Mouse (Mus musculus) heart, postnatal 36 days (tissue): ENCODE results near the gene Slc35e1. TPM values are rescaled to one million over a fixed set of nuclear protein-coding genes. Genes with fewer than 3 reads are reported as not detected.

ENCODE experiments used
- DNase-seq, 2 experiments: peaks; one replicate each; pipeline ENCODE4 v3.0.0; 2021 to 2022
- intact Hi-C: fragments of 180-260 bp; cut with DNase I; formaldehyde crosslinking; loops from one replicate; pipeline ENCODE4 v1.15.1; 2025
- total RNA-seq, 2 experiments: library from RNA; stranded (reverse); gene quantifications; 2 replicates each; pipeline ENCODE4 v1.2.3; 2021

Slc35e1 gene
- 10 to 100 TPM; 68.5 to 72.2 TPM for total RNA-seq

DNA sequence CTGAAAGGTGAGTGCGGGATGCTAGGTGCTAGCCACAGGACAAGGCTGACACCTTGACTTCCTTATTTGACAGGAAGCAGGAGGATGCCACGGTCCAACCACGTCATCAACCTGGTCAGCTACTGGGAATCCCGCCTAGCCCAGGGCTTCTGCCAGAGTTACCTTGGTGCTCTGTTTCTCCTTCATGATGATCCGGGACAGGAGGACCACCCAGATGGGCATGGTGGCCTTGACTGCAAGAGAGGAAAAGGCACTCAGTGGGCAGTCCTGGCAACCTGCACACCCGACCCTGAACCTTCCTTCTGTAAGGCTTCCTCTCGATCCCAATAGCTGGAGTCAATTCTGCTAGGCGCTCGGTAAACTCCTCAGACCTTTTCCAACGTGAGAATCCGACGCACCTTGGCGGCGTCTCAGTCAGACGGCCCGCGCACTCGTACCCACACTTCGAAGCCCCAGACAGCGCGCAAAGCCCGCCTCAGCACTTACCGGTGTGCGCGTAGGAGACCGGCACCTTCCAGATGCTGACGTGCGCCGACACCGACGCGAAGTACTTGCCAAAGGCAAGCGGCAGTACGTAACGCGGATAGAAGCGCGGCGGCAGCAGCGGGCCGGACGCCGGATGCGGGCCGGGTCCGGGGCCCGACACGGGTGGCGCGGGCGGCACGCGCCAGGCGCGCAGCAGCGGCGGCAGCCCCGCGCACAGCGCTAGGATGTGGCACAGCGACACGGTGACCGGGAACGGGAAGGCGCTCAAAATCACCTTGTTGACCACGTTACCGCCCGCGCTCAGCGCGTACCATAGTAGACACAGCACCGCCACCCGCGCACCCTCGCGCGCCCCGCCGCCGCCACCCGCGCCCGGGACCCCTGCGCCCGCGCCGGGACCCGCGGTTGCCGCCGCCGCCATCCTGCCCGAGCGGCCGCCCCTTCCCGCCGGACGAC, at the start of gene Slc35e1:
TSS of gene Slc35e1 (minus strand) at position 935 of the 942 bp plus-strand sequence.
- intact Hi-C loops: loop anchor here (2.0 to 5.0 kb wide), 3 partner anchors 15 to 70 kb away; partner anchors contain the start of genes Eps15l1 and Med26
- DNase-seq: no peak

DNA sequence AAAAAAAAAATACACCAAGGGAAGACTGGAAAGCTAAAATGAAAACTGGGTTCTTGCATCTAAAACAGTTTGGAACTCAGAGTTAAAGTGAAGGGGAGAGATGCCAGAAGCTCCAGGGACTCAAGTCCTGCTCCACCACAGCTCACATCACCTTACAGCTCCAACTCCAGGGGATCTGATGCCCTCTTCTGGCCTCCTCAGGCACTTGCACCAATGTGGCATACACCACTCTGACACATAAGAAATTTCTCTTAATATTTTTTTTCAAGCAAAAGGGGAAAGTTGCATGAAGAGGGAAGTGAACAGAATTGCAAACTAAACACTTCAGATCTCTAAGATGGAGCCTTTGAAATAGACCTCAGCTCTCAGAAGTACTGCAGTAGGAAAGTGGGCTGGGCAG, 46.8 kb upstream of the Slc35e1 start:
- no peak for DNase-seq

DNA sequence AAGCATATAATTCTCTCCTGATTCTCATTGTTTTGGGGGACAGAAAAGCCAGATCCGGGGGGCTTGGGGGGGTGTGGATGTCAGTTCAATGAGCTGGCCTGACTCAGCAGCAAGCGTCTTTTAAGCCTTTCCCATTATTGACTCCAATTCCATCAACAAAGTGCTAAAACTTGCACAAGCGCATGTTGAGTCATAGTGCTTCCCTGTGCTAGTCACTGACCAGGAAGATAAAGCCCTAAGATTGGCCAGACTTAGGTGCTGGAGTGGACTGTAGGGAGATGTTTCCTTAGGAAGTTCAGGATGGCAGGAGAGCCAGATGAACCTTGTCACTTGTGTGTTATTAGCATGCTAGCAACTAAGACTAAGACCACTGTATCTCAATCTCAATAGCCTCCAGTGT, 42.5 kb upstream of the Slc35e1 start:
- DNase-seq: no peak
- intact Hi-C loops: no loop called here

More for the DNA sequence above, 46.8 kb upstream of the Slc35e1 start:
- intact Hi-C loops: no loop called here

DNA sequence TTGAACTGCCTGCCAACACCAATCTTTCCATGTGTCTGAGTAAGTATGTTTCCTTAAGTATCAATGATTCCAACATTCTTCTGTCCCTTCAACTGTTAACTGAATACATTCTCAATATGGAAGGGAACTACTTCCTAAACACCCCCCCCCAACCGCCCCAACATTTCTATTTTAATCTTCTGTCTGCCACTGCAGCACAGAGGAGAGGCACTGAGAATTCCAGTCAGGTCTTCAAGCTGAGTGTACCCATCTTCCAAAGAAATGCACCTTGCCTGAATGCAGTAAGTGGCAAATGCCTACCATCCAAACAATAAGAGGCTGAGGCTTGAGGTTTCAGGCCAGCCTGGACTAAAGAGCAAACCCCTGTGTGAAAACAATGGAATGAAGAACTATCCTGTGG, 39.7 kb upstream of the Slc35e1 start:
- intact Hi-C loops: no loop called here

DNA sequence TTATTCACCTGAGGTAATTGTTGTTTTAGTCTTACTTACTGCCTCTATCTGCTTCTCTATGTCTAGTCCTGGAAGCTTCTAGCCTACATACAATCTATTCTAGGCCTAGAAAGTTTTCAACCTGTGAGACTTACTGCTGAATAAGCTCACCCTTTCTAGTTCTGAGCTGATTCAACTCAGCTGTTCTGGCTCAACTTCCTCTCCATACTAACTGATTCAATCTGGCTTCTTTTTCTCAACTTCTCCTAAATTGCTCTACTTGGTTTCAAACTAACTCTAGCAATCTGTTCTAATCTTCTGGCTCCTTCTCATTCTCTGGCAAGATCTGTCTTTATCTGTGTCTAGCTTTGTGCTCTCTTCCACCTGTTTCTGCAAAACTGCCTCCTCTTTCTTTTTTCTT, 29.5 kb upstream of the Slc35e1 start:
- DNase-seq: no peak
- intact Hi-C loops: no loop called here

More for the DNA sequence above, 39.7 kb upstream of the Slc35e1 start:
- no peak for DNase-seq

DNA sequence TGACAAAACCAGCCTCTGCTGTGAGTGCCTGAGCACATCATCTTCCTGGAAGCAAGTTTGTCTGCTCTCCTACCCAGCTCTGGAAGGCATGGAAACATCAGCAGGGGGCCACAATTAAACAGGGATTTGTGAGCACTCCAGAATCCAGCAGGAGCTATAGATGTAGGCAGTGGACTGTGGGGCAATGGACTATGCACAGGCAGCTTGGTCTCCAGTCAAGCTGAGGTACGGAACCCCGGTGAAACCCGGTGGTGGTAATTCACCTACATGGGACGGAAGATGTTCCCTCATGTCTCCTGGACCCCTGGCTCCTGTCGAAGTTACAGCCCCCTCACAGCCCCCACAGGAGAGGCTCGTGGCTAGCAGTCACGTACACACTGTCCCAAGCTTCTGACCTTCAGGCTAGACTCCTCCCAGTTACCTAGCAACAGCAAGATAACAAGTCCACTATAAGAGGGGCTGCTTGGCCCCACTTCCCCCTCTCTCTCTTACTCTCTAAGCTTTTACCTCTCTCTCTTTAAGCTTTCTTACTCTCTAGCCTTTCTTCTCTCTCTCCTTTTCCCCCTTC, 25.1 kb upstream of the Slc35e1 start:
- intact Hi-C loops: no loop called here

DNA sequence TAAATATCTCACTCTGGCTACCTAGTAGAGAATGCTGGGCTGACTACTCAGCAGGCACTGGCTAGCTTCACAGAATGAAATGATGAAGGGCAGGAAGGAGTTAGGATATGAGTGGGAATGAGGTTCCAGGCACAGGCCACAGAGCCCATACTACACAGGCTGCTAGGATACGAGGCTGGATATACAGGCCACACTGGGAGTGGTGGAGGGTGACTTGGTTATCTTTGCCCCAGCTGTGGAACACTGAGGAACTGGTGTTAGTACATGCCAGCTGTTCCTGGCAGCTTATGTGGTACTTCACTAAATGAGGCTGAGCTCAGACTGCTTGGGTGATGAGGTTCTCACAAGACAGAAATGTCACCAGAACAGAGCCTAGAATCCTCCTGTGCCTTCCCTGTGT, 20.7 kb upstream of the Slc35e1 start:
- no peak for DNase-seq
- intact Hi-C loops: no loop called here

More for the DNA sequence above, 25.1 kb upstream of the Slc35e1 start:
- peak in 1 of 2 experiments; percentile 22 for DNase-seq

DNA sequence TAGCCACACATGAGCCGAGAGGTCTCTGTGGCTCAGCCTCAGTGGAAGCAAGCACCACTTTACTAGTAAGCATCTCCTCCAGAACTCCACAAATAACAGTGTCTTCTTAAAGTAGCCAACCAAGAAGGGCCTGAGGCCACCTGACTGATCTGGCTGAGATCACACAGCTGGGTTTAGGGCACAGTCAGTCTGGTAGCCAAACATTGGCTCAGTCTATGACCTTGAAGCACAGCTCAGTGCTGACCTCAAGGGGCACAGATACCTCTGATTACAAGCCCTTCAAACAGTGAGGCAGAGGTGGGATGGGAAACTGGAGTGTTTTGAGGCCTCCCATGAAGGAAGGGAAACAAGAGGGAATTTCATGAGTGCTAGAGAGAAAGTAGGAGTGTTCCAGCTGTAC, 20.2 kb upstream of the Slc35e1 start:
- intact Hi-C loops: no loop called here
- DNase-seq: no peak

DNA sequence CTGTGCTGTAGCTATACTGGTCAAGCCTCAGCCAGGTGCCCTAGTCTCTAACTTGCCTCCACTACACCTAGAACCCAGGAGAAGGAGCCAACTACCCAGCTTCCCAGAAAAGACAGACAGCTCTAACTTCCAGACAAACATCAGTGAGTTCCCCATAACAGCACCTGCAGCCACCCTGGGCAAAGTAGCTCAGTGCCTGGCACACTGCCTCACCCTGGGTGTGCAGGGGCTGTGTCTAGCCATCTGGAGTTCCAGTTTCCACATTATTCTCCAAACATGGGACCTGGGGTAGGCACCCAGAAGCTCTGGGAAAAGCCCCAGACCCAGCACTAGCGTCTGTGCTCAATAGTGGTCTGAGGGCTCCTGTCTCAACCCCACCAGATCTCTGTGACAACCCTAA, 15.1 kb upstream of the Slc35e1 start:
- DNase-seq: no peak

DNA sequence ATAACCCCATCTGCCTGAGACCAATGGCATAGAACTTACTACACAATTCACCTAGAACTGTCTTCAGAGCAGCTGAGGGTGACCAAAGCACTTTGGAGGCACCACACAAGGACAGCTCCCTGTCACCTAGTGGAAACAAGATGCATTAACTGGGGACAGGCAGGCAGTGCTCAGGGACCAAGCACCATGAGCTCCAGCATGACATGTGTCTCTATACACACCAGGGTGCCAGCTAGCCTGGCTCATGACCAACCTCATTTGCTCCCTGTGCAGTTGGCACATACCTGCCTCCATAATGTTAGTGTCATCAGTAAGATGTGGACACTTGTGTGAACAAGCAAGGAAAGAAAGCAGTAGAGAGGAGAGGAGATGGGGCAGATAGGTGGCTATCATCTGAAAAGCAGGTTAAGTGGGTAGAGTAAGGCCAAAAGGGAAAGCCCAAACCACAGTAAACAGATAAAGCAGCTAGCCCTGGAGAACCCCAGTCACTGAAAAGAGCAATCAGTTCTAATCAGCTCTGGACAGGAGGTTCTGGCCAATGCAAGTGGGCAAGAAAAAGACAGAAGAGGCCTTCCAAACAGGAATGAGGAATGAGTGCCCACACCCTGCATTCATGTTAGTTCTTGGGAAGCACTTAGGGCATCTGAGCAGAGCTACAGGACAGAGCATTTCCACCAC, 12.4 kb upstream of the Slc35e1 start:
- DNase-seq: no peak

More for the DNA sequence above, 15.1 kb upstream of the Slc35e1 start:
- intact Hi-C loops: no loop called here

DNA sequence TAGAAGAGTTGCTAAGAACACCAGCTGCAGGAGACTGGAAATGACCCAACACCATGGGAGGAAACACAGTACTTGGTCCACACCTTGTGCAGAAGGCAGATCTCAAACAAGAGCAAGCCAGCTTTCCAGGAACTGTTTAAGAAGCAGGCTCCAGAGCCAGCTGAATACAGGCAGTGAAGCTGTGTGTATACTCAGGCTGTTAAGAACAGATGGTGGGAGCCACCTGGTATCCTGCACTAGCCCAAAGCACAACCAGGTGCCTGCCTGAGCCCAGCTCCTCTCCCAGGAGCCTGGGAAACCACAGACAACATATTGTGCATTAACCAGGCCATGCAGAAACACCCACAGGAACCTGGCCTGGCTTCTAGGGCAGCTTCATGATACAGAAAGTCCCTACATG, 11.7 kb upstream of the Slc35e1 start:
- intact Hi-C loops: no loop called here
- no peak for DNase-seq

More for the DNA sequence above, 12.4 kb upstream of the Slc35e1 start:
- intact Hi-C loops: no loop called here

DNA sequence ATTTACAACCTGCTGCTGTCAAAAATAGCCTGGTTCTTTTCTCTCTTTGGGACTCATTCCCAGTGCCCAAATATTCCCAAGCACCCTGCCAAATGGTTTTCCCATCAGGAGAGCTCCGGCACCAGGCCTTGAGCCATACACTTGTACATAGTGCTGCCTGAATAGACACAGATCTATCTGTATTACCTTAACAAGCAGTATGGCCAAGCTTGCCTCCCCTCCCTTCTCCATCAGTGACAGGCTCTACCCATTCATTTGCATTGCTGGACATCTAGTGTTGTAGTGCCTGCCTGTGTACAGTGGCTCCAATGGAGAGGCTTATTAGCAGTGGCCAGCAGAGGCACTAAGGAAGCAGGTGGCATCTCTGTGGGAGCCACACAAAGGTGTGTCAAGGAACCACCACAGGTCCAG, 8.1 kb upstream of the Slc35e1 start:
- peak in 1 of 2 experiments; percentile 42 for DNase-seq
- intact Hi-C loops: no loop called here

DNA sequence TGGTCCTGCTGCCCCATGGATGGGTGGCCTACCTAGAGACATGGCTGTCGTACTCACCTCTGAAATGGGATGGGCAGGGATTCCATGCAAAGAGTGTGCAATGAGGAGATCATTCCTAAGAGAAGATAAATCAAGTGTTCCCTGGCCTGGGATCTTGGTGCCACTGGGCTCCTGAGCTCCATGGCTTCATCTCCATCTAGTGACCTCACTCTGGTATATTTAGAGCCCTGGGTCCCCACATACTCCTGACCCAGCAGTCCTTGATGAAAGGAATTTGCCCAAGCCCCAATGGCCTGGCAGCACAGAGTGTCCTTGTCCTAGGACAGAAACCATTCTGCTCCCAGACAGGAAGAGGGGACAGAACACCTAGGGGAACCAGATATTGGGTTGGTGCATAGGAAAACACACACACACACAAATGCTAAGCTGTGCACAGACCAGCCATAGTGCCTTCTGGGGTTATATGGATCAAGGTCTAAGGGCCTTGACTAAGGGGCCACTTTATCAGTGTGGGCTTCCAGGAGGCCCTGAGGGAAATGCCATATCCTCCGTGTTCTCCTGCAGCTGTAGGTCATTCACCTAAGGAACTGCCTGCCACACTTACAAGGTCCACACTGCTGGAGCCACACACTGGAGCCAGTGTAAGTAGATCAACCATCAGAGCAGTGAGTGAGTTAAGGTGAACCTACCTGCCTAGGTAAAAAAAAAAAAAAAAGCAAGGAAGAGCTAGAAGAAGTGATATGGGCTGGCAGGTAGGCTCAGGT, 7.3 kb upstream of the Slc35e1 start:
- intact Hi-C loops: no loop called here
- DNase-seq: peak; percentile 54 to 58

DNA sequence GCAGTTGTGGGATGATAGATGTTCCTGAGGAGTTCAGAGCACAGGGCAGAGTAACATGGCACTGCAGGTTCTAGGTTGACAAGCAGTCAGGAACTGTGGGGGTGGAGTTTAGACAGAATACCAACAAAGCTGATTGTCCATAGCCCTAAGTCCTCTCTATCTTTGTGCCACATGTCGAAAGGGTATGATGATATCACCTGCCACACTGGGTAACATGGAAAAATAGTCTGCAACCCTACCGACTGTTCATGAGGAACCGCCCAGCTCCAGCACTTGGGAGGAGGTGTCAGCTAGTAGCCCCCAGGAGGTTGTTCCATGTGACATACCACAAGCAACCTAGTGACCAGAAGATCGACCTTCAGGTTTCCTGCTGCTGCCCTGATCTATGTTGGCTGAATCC, 6.1 kb upstream of the Slc35e1 start:
- no peak for DNase-seq
- intact Hi-C loops: no loop called here

DNA sequence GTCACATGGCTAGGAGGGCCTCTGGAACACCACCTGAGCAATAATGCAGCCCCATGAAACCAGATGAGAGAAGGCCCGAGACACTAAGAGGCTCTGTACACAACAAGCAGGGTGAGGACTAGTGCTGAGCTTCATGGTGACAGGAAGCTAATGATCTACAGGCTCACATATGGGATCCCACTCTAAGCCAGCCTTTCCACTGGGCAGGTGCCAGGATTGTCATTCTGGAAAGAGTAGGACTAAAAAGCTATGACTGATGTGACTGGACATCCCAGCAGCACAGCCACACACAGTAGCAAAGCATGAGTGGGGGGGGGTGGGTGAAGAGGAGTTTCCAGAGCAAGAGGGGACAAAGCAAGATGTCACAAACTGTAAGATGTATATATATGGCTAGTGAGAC, 5.5 kb upstream of the Slc35e1 start:
- DNase-seq: no peak
- intact Hi-C loops: no loop called here

DNA sequence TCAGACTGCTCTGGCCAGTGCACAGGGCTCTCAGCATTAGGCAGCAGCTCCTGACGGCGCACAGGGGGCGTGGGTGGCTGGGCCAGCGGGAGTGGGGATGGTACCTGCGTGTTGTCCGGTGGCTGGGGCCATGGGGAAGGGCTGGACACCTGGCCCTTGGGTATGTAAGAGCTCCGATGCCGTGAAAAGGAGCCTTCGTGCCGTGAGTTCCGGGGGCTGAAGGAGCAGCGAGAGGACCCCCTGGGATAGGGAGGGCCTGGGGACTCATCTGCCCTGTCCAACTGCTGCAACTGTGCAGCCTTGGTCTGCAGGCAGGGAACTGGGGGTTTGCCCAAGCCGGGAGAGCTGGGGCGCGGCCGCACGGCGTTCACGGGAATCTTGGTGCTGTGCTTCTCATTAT, 3.8 kb upstream of the Slc35e1 start:
- intact Hi-C loops: no loop called here
- DNase-seq: no peak

DNA sequence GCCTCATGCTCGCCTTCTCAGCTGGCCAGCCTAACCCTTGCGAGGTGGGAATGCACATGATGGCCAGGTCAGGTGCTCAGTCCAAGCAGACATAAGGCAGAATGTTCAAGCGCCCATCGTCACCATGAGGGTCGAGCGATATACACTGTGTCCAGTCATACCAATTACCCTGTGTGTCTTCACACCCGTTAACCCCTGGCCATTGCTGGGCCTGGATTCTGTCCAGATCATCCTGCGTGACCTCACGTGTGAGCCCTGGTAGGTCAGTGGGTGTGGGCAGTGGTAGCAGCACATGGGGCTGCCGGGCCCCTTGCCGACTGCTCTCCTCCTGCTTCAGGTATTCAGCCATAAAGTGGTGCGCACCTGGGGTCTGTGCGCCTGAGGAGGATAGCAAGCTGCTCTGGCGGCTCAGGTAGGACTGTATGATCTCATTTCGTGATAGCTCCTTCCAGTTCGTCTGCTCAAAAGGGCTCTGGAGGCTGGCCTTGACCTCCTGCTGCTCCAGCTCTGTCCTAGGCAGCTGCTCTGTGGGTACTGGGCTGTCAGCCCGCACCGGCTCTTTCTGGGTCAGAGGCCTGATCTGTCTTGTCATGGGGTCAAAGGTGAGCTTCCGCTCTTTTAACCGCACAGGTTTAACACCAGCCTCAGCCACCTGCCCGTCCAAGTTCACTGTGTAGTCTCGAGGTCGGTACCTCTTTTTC, 3.1 kb upstream of the Slc35e1 start:
- DNase-seq: no peak
- intact Hi-C loops: no loop called here

DNA sequence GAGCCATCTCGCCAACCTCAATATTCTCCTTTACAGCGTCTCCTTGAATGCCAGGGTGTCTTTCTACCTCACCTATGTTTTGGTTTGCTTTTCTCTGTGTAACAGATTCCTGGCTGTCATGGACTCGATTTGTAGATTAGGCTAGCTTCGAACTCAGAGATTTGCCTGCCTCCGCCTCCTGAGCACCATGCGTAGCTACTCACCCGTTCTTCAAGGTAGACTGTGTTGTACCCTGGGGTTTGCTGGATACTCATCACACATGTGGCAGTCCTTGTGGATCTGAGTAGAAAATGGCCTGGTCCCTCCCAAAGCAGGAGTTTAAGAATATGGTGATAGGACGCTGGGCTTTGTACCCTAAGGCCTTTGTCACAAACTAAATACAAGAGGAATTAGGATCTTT, 967 bp upstream of the Slc35e1 start:
- DNase-seq: no peak

DNA sequence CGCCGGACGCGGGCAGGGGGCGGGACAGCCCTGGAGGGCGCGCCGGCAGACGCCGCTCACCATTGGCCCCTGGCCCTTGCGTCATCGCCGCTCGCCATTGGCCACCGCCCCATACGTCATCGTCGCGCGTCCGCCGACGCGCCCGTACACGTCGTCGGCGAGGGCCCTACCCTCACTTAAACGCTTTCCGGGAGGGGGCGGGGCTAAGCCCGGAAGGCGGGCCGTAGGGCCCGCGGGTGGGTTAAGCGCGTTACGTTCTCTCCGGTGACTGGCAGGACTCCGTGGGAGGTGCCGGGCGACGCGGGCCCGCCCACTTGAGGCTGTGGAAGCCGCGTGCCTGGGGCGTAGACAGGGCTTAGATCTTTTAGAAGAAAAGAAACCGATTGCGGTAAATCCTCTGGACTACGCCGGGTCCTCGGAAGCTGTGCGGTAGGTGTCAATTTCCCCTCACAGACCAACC, 238 bp upstream of the Slc35e1 start:
- DNase-seq: peak; percentile 99
- intact Hi-C loops: loop anchor here (2.0 to 5.0 kb wide), 2 partner anchors 56 to 70 kb away; partner anchors contain the start of genes Eps15l1 and Med26

More for the DNA sequence above, 967 bp upstream of the Slc35e1 start:
- intact Hi-C loops: loop anchor here (2.0 to 5.0 kb wide), 2 partner anchors 55 to 71 kb away; partner anchors contain the start of genes Eps15l1 and Med26
